18 mouse cellular contexts compared by ENCODE assay signal in genomic region chr9:45411111-45411510, GRCm38 (mm10). TPM values are rescaled to one million over a fixed set of nuclear protein-coding genes. Genes with fewer than 3 reads are reported as not detected.
DNase-seq lines count a peak whose midpoint lies in the region; ATAC-seq and TF ChIP-seq lines count a peak whose summit lies in the region.
"Had no signal": no experiment of that assay in that cellular context is flagged by ENCODE, and none has a peak within 500 bp of the region (broad histone marks: within the 10 kb centered on the region; RNA-seq: fewer than 3 reads in every experiment).

No protein-coding gene starts in this region.

- no peak overlapping the region for H3K27ac ChIP-seq in kidney, embryonic 15.5 days
- H3K27ac ChIP-seq in kidney, adult 2 months (ENCODE audit: insufficient read depth, low read depth, low read length), result peak overlapping the region; percentile 26; the same call in 1 of the 2 replicates

- TF ChIP-seq CTCF in kidney, adult 2 months (conservative IDR thresholded peaks at IDR 0.05; ENCODE audit: insufficient read depth, insufficient read length, low read depth, low read length), result no peak

- no peak for ATAC-seq in kidney, embryonic 15.5 days (replicated peaks; ENCODE audit: low FRiP score)
- ATAC-seq: Patski had no signal

- H3K9ac ChIP-seq in kidney, embryonic 15.5 days, result no peak overlapping the region

- 77% methylated on average over 3 of the region's 3 CpGs for whole genome bisulfite sequencing in kidney, embryonic 15.5 days
- 40% methylated on average over 3 of the region's 3 CpGs for WGBS in kidney, adult 2 months

- H3K4me3 ChIP-seq in kidney, embryonic 15.5 days (replicated peaks), result no peak overlapping the region
- no peak overlapping the region for H3K4me3 ChIP-seq in kidney, adult 2 months (ENCODE audit: insufficient read depth, low read depth, low read length)

- no peak overlapping the region for H3K4me2 ChIP-seq in kidney, embryonic 15.5 days

- no peaks in the 10 kb centered on the region for H3K9me3 ChIP-seq in kidney, embryonic 15.5 days (replicated peaks)
- H3K9me3 ChIP-seq: G1E had no signal

- H3K36me3 ChIP-seq in kidney, embryonic 15.5 days, result no peaks in the 10 kb centered on the region
- H3K36me3 ChIP-seq in kidney, adult 2 months (ENCODE audit: control insufficient read depth, insufficient read depth, low read length), result peaks cover 7% of the 10 kb centered on the region; the same call in 1 of the 2 replicates
- H3K36me3 ChIP-seq: G1E had no signal

- peak; percentile 45 for DNase-seq in kidney, adult 11 months
- peak; percentile 47 for DNase-seq in kidney, adult 18-20 months
- DNase-seq in kidney, adult 8-10 months, result no peak
- DNase-seq in kidney, adult 2 months, result peak; percentile 62
- DNase-seq in kidney, postnatal 10 days, result no peak
- peak; percentile 54 for DNase-seq in kidney, adult 9 months
- no peak for DNase-seq in kidney, postnatal 4 days
- DNase-seq: adrenal gland, adult 2 months; adrenal gland, adult 8-10 months; adrenal gland, postnatal 10 days; adrenal gland, postnatal 14 days; adrenal gland, postnatal 25 days had no signal

- H3K4me1 ChIP-seq in kidney, embryonic 15.5 days, result peaks cover 22% of the 10 kb centered on the region
- peaks cover 25% of the 10 kb centered on the region; the same call in 1 of the 2 replicates for H3K4me1 ChIP-seq in kidney, adult 2 months (ENCODE audit: control insufficient read depth, insufficient read depth, low read length)

- no peak for TF ChIP-seq POLR2A in kidney, adult 2 months (IDR thresholded peaks at IDR 0.05; ENCODE audit: low read depth, low read length)

- no peaks in the 10 kb centered on the region for H3K27me3 ChIP-seq in kidney, embryonic 15.5 days
- no peaks in the 10 kb centered on the region for H3K27me3 ChIP-seq in kidney, adult 2 months (replicated peaks; ENCODE audit: control insufficient read depth, insufficient read depth, low read length)
- H3K27me3 ChIP-seq: Patski had no signal

RNA-seq across cellular contexts. Expression of gene Fxyd2, which starts 11.6 kb away (rescaled TPM):
- 451 and 476 TPM in 2 replicates for polyA plus RNA-seq in kidney, embryonic 15.5 days (2015; fragmentation: Nextera tagmentation; extraction: Ambion mirVana)
- polyA plus RNA-seq in kidney, adult 2 months (2012; rRNA removed), result 8,481 and 8,923 TPM in 2 replicates
- polyA plus RNA-seq: C2C12; CD4-positive, CD25-positive, alpha-beta regulatory T cell, adult 4 months; G1E had no signal

RNA-seq across cellular contexts. Expression of gene Dscaml1, which starts 15.3 kb away (rescaled TPM):
- 0.13 and 0.30 TPM in 2 replicates for polyA plus RNA-seq in kidney, embryonic 15.5 days (2015; fragmentation: Nextera tagmentation; extraction: Ambion mirVana)
- polyA plus RNA-seq in kidney, adult 2 months (2012; rRNA removed), result 0.43 and 0.80 TPM in 2 replicates
- polyA plus RNA-seq: activated CD4-positive, CD25-positive, alpha-beta regulatory T cell, adult 4 months; C2C12; CD4-positive, CD25-positive, alpha-beta regulatory T cell, adult 4 months; G1E had no signal

RNA-seq across cellular contexts. Expression of gene Fxyd6, which starts 41.1 kb away (rescaled TPM):
- 178 and 187 TPM in 2 replicates for polyA plus RNA-seq in kidney, embryonic 15.5 days (2015; fragmentation: Nextera tagmentation; extraction: Ambion mirVana)
- polyA plus RNA-seq in kidney, adult 2 months (2012; rRNA removed), result 16.3 and 20.3 TPM in 2 replicates
- polyA plus RNA-seq: C2C12; CD4-positive, CD25-positive, alpha-beta regulatory T cell, adult 4 months; G1E had no signal

Comparison
In these comparisons a context has a peak if more than half of its experiments do, and no peak if none do; other contexts are left out.
1. DNase-seq: peak in kidney, adult 11 months (single experiment), kidney, adult 18-20 months (single experiment), kidney, adult 2 months (single experiment) and kidney, adult 9 months (single experiment); none in kidney, adult 8-10 months (0 of 2), kidney, postnatal 10 days (single experiment) and kidney, postnatal 4 days (0 of 2).
2. RNA of gene Fxyd2, which starts 11.6 kb away (polyA plus RNA-seq): 8,481 to 8,923 TPM in kidney, adult 2 months; 451 to 476 TPM in kidney, embryonic 15.5 days; every median in the first group is over 10 times any median in the second.